Mouse (Mus musculus) liver (tissue): ENCODE measurements around the gene Eif3k.
A peak's percentile ranks its signal among the peaks of the same experiment; 100 is the strongest.

Source experiments
- DNase-seq: peaks from one replicate; pipeline ENCODE4 v3.0.0-alpha.2; 2020; ENCODE audit warnings: mixed read lengths

Eif3k gene

DNA sequence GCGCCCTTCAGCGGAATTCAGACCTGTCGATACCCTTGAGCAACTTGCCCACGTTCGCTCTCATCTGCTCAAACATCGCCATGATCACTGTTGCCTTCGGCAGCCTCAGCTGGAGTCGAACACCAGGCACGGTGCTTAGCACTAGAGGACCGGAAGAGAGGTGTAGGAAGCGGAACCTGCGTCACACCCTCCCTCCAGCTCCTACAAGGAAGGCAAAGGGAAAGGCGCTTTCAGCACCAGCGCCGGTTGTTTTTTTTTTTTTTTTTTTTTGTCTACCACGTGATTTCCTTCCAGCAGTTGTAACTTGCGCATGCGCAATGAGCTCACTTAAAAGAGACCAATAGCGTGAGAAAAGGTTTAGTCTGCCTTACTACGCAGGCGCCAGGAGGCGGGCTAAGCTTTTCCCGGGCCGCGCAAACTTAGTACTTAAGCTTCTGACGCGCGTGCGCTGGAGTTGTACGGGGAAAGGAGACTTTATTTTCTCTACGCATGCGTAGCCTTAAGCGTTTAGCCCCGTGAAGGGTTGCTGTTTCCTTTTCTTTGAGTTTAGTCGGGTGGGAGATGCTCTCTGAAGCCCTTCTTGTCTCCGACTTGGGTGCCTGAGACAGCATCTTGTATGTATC is at the start of gene Eif3k, which contains the start of gene Map4k1:
Gene Eif3k, minus strand, starts transcription at position 214 of the 623 bp plus-strand sequence.
Gene Map4k1, plus strand, starts transcription at position 400 of the 623 bp plus-strand sequence.
- DNase-seq: peak; percentile 98

DNA sequence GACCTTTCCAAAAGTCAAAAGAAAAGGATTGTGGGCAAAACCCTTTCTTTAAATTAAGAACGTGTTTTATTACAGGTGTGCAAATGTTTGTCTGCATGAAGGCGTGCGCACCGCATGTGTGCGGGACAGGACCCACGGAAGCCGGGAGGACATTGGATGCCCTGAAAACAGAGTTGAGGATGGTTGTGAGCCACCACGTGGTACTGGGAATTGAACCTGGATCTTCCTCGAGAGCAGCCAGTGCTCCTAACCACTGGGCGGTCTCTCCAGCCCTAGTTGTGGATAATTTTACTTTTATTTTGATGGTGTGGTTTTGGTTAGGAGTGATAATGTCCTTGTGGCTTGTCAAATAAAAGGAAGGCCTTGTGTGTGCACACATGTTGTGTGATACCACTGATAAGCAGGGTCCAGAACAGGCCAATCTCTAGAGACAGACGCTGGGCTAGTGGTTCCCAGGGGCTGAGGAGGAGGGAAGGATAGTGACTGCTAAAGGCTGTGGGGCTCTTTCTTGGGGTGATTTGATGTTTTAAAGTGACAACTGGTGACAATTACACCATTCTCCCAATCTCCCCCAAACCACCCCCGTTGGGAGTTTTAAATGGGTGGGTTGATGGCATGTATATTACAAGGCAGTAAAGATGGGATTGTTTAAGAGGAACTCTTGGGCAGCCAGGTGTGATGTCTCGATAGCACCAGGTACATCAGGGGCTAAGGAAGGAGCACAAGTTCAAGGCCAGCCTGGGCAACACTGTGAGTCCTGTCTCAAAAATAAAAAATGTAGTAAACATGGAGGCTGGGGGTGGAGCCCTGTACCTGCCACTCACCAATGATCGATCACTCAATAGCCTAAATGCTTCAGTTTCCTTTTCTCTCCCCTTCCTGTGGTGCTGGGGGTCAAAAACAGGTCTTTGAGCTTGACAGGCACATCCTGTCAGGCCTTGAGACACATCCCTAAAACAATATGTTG is 48.3 kb upstream of the Eif3k start:
- peak; percentile 80 for DNase-seq

DNA sequence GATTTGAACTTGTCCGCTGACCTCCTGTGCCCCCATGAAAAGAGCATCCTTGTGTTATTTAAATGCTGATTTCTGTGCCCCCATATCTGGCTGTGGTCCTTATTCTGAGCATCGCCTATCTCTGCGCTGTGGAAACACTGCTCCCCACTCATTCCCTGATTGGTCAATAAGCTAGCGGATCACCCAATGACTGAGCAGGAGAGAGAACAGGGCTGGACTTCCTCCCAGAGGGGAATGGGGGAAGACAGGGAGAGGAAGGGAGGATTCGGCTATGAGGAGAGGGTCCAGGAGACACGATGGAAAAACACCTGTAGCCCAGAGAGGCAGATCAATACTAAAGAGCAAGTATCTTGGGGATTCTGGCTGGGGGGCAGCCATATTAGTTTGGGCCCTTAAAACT is 47.1 kb upstream of the Eif3k start:
- DNase-seq: no peak

DNA sequence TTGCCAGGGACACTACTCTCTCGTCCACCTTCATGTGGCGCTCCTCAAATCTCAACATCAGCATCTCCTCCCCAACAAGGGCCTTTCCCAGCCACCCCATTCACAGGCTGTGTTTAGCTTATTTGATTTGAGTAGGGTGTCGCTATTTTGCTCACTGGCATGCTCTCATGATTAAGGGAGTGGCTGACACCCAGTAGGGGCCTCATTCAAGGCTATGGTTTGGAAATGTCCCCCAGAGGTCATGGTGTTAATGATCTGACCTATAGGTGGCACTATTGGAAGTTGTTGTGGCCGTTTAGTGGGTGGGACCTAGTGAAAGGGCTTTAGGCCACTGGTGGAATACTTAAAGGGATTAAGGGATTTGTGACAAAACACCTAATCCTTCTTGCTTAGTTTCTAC is 45.1 kb upstream of the Eif3k start:
- no peak for DNase-seq

DNA sequence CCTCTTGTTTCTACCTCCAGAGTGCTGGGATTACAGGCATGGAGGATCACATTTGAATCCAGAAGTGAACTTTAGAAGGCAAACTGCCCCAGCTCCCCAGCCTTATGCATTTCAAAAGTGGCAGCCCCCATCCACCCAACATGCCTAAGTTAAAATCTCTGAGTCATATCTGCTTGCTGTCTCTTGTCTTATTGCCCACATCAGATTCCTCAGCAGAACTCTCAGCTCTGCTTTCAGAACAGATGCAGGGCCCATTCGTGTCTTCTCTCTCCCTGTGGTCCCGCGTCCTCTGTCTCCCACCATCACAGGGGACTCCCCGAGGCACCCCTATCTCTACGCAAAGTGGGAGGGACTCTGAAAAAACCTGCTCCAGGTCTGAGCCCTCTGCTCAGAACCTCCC is 44.5 kb upstream of the Eif3k start:
- no peak for DNase-seq

DNA sequence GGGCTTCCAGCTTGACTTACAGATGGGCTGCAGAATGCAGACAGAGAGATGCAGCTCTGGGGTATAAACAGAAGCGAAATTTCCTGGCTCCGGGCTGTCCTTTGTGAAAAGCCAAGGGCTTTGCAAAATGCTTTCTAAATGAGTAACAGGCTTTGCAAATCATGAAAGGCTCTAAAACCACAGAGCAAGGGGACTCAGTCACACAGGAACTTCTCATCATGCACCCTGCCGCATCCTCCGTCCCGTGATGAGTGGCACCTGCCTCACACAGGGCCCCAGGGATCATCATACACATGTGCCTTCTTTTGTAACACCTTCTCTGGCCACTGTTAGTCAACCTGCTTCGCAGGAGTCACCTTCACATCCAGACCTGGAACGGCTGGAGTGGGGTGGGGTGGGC is 43.9 kb upstream of the Eif3k start:
- no peak for DNase-seq

DNA sequence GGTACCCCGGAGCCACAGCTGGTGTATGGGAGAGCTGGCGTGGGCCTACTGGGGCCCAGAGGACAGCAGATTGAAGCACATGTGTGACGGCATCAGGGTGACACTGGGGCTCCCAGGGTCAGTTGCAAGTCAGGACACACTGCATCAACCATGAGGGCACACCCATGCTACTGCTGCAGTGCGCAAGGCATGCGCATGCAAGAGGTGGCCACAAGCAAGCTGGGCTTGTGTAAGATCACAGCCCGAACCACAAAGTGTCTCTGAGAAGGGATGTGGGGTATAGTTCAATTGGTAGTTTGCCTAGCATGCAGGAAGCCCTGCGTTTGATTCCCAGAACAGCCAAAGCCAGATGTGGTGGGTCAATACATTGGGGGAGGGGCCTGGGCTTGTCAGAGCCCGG is 41.9 kb upstream of the Eif3k start:
- DNase-seq: no peak

DNA sequence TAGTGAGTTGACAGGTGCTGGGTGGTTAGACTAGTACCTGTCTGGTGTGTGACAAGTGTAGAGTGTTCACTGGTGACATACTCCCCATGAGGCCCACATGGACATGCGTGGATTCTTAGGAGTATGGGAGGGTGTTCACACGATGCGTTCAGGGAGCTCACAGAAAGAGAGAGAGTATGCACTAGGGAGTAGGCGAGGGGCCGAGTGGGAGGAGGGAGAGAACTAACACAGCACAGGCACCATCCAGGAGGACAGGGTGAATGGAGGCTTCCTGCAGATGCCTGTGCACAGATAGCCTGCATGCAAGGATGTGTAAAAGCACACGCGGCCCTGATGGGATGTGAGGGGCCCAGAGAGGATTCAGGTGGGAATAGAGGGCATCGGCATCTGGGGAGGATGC is 40.8 kb upstream of the Eif3k start:
- no peak for DNase-seq

DNA sequence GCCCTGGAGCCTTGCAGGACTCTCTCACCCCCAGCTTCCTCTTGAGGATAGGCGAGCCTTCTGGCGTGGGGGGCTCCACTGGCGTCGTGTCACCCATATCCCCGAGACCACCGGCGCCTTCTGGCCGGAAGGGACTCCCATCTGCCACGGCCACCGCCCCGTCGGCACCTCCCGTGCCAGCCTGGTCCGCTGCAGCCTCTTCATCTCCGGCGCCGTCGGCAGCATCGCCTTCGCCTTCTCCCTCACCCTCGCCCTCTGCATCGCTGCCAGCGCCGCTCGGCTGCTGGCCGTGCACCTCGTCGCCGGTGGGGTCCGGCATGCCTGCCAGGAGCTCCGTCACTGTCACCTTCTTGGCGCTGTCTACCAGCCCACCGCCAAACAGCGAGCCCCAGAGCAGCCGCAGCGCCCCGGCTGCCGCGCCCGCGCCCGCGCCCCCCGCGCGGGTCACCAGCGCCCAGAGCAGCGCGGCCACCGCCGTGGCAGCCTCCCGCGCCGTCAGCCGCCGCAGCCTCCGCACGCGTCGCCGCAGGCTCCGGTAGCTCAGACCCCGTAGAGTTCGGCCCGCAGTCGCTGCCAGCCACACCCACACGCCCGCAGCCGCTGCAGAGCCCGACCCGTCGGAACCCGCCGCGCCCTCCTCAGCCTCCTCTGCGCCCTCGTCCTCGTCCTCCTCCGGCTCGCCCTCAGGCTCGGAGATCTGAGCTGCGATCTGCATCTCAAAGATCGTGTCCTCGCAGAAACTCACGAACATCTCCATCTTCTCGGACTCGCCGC is 38.0 kb upstream of the Eif3k start:
- no peak for DNase-seq

DNA sequence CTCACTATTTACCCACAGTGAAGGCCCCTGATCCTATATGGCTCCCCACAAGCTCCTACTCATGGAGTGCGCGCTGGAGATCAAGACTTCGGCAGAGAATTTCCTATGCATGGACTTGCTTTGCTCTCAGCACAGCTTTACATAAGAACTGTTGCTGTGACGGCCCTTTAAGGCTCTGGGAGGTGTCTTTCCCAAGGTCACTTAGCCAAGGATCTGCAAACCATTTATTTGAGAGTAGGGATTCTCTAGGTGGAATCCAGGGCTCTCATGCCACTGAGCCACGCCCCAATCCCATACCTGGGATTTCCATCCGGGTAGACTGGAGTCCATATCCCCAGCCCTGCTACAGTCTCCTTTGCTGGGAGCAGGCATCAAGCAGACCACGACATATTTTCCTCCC is 35.6 kb upstream of the Eif3k start:
- no peak for DNase-seq

DNA sequence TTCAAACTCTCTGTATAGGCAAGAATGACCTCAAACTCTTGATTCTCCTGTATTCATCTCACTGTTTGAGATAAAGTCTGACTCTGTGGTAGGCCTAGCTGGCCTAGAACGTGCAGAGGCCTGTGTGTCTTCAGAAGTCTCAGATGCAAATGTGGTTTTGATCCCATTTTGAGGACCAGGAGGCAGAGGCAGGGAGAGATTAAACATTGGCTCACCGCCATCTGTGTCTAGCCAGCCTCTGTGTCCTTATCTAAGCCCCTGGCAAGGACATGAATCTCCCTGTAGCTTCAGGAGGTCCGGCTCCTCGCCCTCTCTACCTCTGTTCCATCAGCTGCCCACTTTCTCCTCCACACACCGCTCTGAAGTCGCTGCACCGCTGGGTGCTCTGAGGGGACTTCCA is 34.8 kb upstream of the Eif3k start:
- no peak for DNase-seq

DNA sequence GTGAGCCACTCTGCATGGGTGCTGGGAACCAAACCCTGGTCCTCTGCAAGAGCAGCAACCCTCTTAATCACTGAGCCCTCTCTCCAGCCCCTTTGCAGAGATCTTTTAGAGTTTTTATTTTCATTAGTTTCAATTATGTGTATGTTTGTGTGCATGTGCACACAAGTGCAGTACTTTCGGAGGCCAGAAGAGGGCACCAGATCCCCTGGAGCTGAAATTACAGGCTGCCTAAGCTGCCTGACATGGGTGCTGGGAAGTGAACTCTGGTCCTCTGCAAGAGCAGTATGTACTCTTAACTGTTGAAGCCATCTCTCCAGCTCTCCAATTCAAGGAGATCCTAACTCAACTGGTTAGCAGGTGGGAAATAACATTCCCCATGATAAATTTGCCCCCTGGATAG is 33.3 kb upstream of the Eif3k start:
- DNase-seq: peak; percentile 34

DNA sequence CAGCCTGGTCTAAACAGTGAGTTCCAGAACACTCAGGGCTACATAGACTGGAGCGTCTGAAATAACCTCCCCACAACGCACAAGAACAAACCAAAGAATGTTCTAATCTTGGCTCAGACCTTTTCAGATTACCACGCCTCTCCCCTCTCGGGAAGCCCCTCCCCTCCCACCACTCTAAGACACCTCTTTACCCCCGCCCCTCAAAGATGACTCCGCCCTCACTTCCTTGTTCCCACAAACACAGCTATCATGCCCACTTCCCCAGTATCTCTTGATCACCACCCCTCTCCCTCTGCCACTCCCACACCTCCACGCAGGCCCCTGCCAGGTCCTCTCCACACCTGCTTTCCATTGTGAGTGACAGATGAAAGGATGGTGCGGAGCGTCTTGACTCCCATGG is 27.1 kb upstream of the Eif3k start:
- DNase-seq: peak; percentile 48

DNA sequence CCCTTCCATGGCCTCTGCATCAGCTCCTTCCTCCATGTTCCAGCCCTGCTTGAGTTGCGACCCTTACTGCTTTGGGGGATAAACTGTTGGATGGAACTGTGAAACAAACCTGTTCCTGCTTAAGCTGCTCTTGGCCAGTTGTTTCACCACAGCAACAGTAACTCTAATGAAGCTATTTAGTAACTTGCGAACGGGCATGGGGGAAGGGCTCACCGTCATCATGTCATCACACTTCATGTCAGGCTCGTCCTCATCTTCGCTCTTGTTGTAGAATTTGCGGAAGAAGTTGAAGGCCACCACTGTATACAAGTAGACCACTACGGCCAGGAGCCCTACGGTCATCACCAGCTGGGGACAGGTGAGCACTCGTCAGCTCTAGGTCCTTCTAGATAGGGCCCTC is 26.5 kb upstream of the Eif3k start:
- DNase-seq: no peak

DNA sequence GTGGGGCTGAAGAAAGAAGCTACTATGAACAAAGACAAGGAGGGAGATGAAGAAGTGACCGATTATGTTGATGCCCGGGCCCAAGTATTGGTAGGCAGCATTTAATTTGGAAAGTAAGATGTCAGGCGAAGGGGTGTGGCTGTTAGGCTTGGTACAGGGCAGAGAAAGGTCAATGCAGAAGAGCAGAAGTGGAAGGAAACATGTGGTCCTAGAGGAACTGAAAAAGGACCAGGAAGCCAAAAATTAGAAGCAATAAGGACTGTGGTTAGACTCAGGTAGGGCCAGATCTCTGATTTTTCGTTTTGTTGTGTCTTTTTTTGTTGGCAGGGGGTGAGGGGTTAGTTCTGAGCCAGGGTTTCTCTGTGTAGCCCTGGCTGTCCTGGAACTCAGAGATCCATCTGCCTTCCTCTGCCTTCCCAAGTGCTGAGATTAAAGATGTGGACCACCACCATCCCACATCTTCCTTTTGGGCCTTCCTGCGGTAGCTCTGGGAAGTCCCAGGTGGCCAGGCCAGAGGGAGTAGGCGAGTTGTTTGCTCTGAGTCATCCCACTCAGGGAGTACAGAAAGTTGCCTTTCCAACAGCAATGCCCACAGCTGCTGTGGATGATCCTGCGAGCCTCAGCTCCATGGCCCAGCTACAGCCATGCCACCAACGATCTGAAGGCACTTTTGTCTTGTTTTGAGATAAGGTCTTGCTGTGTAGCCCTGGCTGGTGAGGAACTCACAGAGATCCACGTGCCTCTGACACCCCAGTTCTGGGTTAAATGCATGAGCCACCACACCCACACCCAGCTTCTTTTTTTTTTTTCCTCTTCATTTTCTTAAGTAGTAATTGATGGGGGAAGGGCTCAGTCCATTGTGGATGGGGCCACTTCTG is 25.8 kb upstream of the Eif3k start:
- DNase-seq: no peak

DNA sequence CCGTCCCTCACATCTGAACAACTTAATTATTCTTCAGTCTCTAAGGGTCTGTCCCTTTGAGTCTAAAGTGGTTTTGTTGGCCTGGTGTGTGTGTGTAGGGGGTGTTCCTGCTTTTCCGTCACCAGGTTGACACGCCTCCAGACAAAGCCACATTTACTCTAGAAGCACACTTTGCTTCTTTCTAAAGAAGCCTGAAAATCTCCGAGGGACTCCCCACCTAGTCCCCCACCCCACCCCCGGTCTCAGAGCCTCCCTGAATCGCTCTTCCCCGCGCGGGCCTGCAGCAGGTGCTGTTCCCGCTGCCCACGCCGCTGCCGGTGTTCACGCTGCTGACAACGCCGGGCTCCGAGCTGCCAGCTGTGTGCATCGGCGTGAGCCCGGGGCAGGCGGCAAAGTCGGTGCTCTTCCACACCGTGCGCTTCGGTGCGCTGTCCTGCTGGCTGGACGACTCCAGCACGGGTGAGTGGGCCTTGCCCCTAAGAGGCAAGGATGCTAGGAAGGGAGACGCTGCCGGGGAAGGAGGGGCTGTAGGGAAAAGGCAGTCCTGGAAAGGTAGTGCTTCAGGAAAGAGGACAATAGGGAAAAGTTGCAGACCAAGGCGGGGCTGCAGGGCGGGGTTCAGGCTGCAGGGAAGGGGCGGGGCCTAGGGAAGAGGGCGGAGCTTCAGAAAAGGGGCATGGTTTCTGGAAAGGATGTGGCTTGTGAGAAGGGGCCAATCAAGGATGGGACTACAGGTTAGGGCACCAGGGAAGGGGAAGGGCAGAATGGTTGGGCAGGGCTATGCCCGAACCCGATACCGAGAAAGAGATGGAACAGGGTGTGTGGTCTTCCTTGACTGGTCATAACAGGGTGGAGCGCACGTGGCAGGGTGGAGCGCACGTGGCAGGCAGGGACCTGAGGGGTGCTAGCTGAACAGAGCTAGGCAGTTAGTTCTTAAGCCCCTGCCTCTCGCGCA is 19.3 kb upstream of the Eif3k start:
- DNase-seq: peak; percentile 91

DNA sequence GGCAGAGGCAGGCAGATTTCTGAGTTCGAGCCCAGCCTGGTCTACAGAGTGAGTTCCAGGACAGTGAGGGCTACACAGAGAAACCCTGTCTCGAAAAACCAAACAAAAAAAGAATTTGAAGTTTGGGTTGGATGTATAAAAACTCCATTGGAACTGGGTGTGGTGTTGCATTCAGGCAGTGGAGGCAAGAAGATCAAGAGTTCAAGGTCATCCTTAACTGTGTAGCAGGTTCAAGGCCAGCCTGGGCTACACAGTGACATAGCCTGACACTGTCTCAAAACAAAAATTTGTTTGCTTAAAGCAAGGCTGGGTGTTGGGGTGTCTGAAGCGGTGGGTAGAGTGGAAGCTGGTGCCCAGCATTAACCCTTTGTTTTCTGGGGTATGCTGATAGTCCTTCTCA is 11.7 kb upstream of the Eif3k start:
- no peak for DNase-seq

DNA sequence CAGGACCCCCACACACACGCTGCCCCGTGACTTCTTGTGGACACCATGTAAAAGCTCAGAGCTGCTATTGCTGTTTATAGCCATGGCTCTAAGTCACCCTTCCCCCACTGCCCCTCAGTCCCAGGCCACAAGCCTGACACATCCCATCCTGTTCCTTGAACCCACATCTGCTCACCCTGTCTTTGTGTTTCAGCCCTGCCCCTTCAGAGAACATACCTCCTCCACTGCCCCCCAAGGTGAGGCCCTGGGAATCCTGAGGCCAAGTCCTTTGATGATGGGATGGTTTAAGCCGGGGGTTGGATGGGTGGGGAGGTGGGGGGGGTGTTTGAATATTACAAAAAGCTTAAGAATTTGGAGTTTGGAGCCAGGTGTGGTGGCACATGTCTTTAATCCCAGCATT is 11.3 kb upstream of the Eif3k start:
- DNase-seq: no peak

DNA sequence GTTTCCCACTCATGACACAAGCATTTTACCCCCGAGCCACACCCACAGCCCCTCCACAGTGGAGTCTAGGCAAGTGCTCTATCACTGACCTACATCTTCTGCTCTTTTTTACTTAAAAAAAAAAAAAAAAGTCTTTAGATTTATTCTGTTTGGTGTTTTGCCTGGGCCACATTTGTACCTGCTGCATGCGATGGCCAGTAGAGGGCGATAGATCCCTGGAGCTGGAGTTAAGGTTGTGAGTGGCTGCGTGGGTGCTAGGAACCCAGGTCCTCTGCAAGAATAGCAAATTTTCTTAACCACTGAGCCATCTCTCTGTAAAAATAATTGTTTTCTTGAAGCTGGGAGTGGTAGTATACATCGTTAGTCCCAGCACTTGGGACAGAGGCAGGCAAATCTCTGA is 10.0 kb upstream of the Eif3k start:
- DNase-seq: no peak

DNA sequence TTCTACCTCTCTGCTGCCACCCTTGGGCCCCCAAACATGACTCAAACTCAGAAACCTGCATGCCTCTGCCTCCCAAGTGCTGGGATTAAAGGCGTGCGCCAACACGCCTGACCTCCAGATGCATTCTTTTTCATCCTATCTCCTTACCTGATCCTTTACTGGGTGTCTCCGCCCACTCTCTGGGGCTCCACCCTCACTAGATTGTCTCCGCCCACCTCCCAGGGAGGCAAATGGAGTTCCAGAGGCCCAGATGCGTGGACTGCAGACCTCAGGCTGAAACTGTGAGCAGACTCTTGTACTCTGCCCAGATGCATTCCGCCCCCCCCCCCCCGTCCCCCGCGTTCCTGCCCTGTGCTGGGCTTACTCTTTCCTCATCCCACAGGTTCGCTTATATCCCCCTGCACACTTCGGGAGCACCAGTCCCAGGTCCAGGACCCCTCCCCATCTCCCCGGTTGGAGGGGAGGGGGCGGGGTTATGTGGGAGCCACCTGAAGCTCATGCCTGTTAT is 9.2 kb upstream of the Eif3k start:
- DNase-seq: peak; percentile 60

DNA sequence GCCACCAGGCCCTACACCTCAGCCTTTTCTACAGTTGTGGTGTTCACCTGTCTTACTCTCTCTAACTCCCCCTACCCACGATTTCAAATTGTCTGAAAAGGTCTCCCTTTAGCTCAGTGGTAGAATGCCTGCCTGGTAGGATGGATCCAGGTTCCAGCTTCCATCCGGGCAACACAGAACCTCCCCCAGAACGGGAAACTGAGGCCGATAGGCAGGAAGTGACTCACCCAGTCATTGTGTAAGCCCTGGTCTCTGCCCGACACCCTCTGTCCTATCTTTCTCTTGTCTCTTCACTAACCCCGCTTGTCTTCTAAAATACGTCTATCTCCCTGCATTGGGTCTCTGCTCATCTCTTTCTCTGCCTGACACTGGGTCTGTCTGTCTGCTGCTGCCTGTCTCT is 3.5 kb upstream of the Eif3k start:
- no peak for DNase-seq
